ENCODE assay signal across 28 mouse cellular contexts in the genomic region with DNA sequence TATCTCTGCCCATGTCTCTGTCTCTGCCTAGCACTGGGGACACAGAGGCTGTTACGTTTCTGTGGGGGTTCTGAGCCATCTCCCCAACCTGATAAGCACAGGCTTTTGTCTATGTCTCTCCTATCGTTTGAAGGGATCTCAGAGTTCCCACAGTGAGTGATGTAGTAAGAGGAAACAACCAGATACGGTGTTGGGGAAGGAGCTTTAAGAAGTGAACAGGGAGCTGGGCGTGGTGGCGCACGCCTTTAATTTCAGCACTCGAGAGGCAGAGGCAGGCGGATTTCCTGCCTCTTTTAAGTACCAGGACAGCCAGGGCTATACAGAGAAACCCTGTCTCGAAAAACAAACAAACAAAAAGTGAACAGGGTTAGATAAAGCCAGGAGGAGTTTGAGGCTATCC. TPM values are rescaled to one million over a fixed set of nuclear protein-coding genes. Genes with fewer than 3 reads are reported as not detected.
DNase-seq lines count a peak whose midpoint lies in the region; ATAC-seq and TF ChIP-seq lines count a peak whose summit lies in the region.
"Had no signal": no experiment of that assay in that cellular context is flagged by ENCODE, and none has a peak within 500 bp of the region (broad histone marks: within the 10 kb centered on the region; RNA-seq: fewer than 3 reads in every experiment).

No protein-coding gene starts in this region.

- no peak for TF ChIP-seq CTCF in intestine, postnatal 0 days (IDR thresholded peaks at IDR 0.05; ENCODE audit: low read depth)

- no peaks in the 10 kb centered on the region for H3K27me3 ChIP-seq in intestine, postnatal 0 days (replicated peaks; ENCODE audit: control insufficient read depth, insufficient read depth, low read length)
- H3K27me3 ChIP-seq in intestine, embryonic 16.5 days (replicated peaks; ENCODE audit: control insufficient read depth, insufficient read depth, low read length) = no peaks in the 10 kb centered on the region
- H3K27me3 ChIP-seq: forebrain, embryonic 13.5 days; hindbrain, embryonic 12.5 days; hindbrain, embryonic 15.5 days; Patski had no signal

- ATAC-seq in intestine, postnatal 0 days = no peak
- no peak for ATAC-seq in intestine, embryonic 16.5 days
- no peak for ATAC-seq in erythroblast, adult 5-6 weeks (replicated peaks; ENCODE audit: low FRiP score, poor library complexity, severe bottlenecking)
- ATAC-seq: activated CD4-positive, CD25-positive, alpha-beta regulatory T cell, adult 4 months; CD4-positive, CD25-positive, alpha-beta regulatory T cell, adult 4 months; forebrain, embryonic 13.5 days; Patski had no signal

- WGBS in intestine, postnatal 0 days = 81% methylated on average over 9 of the region's 9 CpGs
- 86% methylated on average over 9 of the region's 9 CpGs for WGBS in intestine, embryonic 16.5 days

- no peak overlapping the region for H3K4me3 ChIP-seq in intestine, postnatal 0 days (ENCODE audit: low read depth, low read length)
- H3K4me3 ChIP-seq in intestine, embryonic 16.5 days (ENCODE audit: low read length) = no peak overlapping the region
- H3K4me3 ChIP-seq: forebrain, embryonic 13.5 days; heart, adult 2 months; hindbrain, embryonic 12.5 days; hindbrain, embryonic 15.5 days had no signal

- peaks cover 2% of the 10 kb centered on the region; the same call in 1 of the 2 replicates for H3K4me1 ChIP-seq in intestine, postnatal 0 days (replicated peaks; ENCODE audit: control insufficient read depth, insufficient read depth, low read length)
- peaks cover 6% of the 10 kb centered on the region for H3K4me1 ChIP-seq in intestine, embryonic 16.5 days (ENCODE audit: control insufficient read depth, insufficient read depth, low read length)
- H3K4me1 ChIP-seq: hindbrain, embryonic 12.5 days had no signal

- no peaks in the 10 kb centered on the region for H3K9me3 ChIP-seq in intestine, postnatal 0 days (ENCODE audit: control insufficient read depth)
- H3K9me3 ChIP-seq in intestine, embryonic 16.5 days (ENCODE audit: control insufficient read depth, low read length) = no peaks in the 10 kb centered on the region
- H3K9me3 ChIP-seq: forebrain, embryonic 13.5 days; hindbrain, embryonic 12.5 days; hindbrain, embryonic 15.5 days had no signal

- H3K4me2 ChIP-seq in intestine, postnatal 0 days (replicated peaks; ENCODE audit: low read depth) = no peak overlapping the region
- H3K4me2 ChIP-seq in intestine, embryonic 16.5 days (ENCODE audit: low read depth, low read length) = no peak overlapping the region
- H3K4me2 ChIP-seq: forebrain, embryonic 13.5 days; heart, embryonic 11.5 days; hindbrain, embryonic 12.5 days; hindbrain, embryonic 15.5 days had no signal

- peak; percentile 34 for DNase-seq in ES-CJ7 (ENCODE audit: low read depth, low spot score)
- peak; percentile 73 for DNase-seq in R1 (ENCODE audit: low read depth, low spot score)
- DNase-seq in lung, postnatal 25 days (ENCODE audit: low spot score) = no peak
- DNase-seq: adrenal gland, postnatal 10 days; adrenal gland, postnatal 36 days; cerebellum, adult 18-20 months; cerebellum, adult 9-10 months; cerebellum, postnatal 14 days; gastrocnemius, postnatal 10 days; gastrocnemius, postnatal 36 days; heart, adult 2 months; kidney, adult 2 months had no signal

- no peak overlapping the region for H3K9ac ChIP-seq in intestine, postnatal 0 days (ENCODE audit: low read depth, low read length)
- H3K9ac ChIP-seq in intestine, embryonic 16.5 days (ENCODE audit: low read depth, low read length) = no peak overlapping the region
- H3K9ac ChIP-seq: forebrain, embryonic 13.5 days; hindbrain, embryonic 12.5 days; hindbrain, embryonic 15.5 days had no signal

- peak overlapping the region; percentile 82; the same call in 1 of the 2 replicates for H3K27ac ChIP-seq in intestine, postnatal 0 days (ENCODE audit: low read depth, low read length)
- no peak overlapping the region for H3K27ac ChIP-seq in intestine, embryonic 16.5 days (ENCODE audit: low read length)
- H3K27ac ChIP-seq: heart, adult 2 months; hindbrain, embryonic 12.5 days; hindbrain, embryonic 15.5 days had no signal

- no peaks in the 10 kb centered on the region for H3K36me3 ChIP-seq in intestine, postnatal 0 days (ENCODE audit: control insufficient read depth, insufficient read depth)
- H3K36me3 ChIP-seq in intestine, embryonic 16.5 days (ENCODE audit: control insufficient read depth, insufficient read depth, low read length) = no peaks in the 10 kb centered on the region
- H3K36me3 ChIP-seq: hindbrain, embryonic 12.5 days; hindbrain, embryonic 15.5 days had no signal

RNA-seq across cellular contexts. Expression of a gene that starts 13.2 kb away (rescaled TPM):
- polyA plus RNA-seq in intestine, postnatal 0 days (2015; fragmentation: Nextera tagmentation; extraction: Ambion mirVana) = 0.24 and 0.29 TPM in 2 replicates
- polyA plus RNA-seq in intestine, embryonic 16.5 days (2015; fragmentation: Nextera tagmentation; extraction: Ambion mirVana) = 0.22 and 0.26 TPM in 2 replicates
- total RNA-seq in erythroblast, adult 5-6 weeks (2015; ENCODE audit: low replicate concordance) = not detected in 2 replicates
- 0.09 and 0.14 TPM in 2 replicates for total RNA-seq in erythroblast, adult 5-6 weeks (2017; ENCODE audit: low replicate concordance)
- total RNA-seq: gastrocnemius, postnatal 10 days; gastrocnemius, postnatal 36 days; granulocyte monocyte progenitor cell, adult 5-6 weeks; hematopoietic stem cell, adult 5-6 weeks had no signal
- polyA plus RNA-seq: activated CD4-positive, CD25-positive, alpha-beta regulatory T cell, adult 4 months; CD4-positive, CD25-positive, alpha-beta regulatory T cell, adult 4 months; Patski had no signal

RNA-seq across cellular contexts. Expression of a gene that starts 56.0 kb away (rescaled TPM):
- 22.2 TPM in 2 replicates for polyA plus RNA-seq in intestine, postnatal 0 days (2015; fragmentation: Nextera tagmentation; extraction: Ambion mirVana)
- polyA plus RNA-seq in intestine, embryonic 16.5 days (2015; fragmentation: Nextera tagmentation; extraction: Ambion mirVana) = 41.5 and 46.8 TPM in 2 replicates
- 1,733 and 1,940 TPM in 2 replicates for total RNA-seq in erythroblast, adult 5-6 weeks (2015; ENCODE audit: low replicate concordance)
- 3,282 and 3,570 TPM in 2 replicates for total RNA-seq in erythroblast, adult 5-6 weeks (2017; ENCODE audit: low replicate concordance)

RNA-seq across cellular contexts. Expression of a gene that starts 56.6 kb away (rescaled TPM):
- polyA plus RNA-seq in intestine, postnatal 0 days (2015; fragmentation: Nextera tagmentation; extraction: Ambion mirVana) = 0.08 and 0.09 TPM in 2 replicates
- not detected in 2 replicates for polyA plus RNA-seq in intestine, embryonic 16.5 days (2015; fragmentation: Nextera tagmentation; extraction: Ambion mirVana)
- 2.7 TPM in 1 of 2 replicates, not detected in the other for total RNA-seq in erythroblast, adult 5-6 weeks (2015; ENCODE audit: low replicate concordance)
- total RNA-seq in erythroblast, adult 5-6 weeks (2017; ENCODE audit: low replicate concordance) = 3.7 and 3.9 TPM in 2 replicates
- total RNA-seq: gastrocnemius, postnatal 36 days had no signal
- polyA plus RNA-seq: activated CD4-positive, CD25-positive, alpha-beta regulatory T cell, adult 4 months; C2C12; CD4-positive, CD25-positive, alpha-beta regulatory T cell, adult 4 months; embryonic facial prominence, embryonic 11.5 days; forebrain, embryonic 13.5 days; hindbrain, embryonic 15.5 days; intestine, embryonic 14.5 days; kidney, embryonic 14.5 days had no signal
